Mouse (Mus musculus) kidney, adult 2 months (tissue): ENCODE data around the gene Pus3. TPM values are rescaled to one million over a fixed set of nuclear protein-coding genes. Genes with fewer than 3 reads are reported as not detected.
A peak's percentile ranks its signal among the peaks of the same experiment; 100 is the strongest.
"Not testable (repeated sequence)": the region's sequence is repeated elsewhere in the genome, so short reads cannot be mapped to it uniquely, and the experiment has no call there.

ENCODE experiments used
- DNase-seq: peaks from one replicate; pipeline ENCODE4 v3.0.0; 2021
- H3K27ac ChIP-seq: fragments of 200-500 bp; 2 replicates; pipeline ENCODE4 v1.5.1; 2012; ENCODE audit warnings: low read depth, low read length, control low read depth, inconsistent platforms; ENCODE audit not compliant: insufficient read depth
- H3K27me3 ChIP-seq: fragments of 200-500 bp; replicated peaks from 2 replicates; pipeline ENCODE4 v1.6.1; 2012; ENCODE audit warnings: mild to moderate bottlenecking, moderate library complexity, low read length, inconsistent platforms; ENCODE audit not compliant: control insufficient read depth, insufficient read depth
- H3K36me3 ChIP-seq: fragments of 200-500 bp; 2 replicates; pipeline ENCODE4 v1.6.1; 2012; ENCODE audit warnings: mild to moderate bottlenecking, moderate library complexity, low read length, inconsistent platforms; ENCODE audit not compliant: control insufficient read depth, insufficient read depth
- H3K4me1 ChIP-seq: fragments of 200-500 bp; 2 replicates; pipeline ENCODE4 v1.6.1; 2011; ENCODE audit warnings: low read length; ENCODE audit not compliant: control insufficient read depth, insufficient read depth
- H3K4me3 ChIP-seq: fragments of 200-500 bp; 2 replicates; pipeline ENCODE4 v1.5.1; 2011; ENCODE audit warnings: mild to moderate bottlenecking, low read depth, low read length, control low read depth; ENCODE audit not compliant: insufficient read depth
- CTCF ChIP-seq: fragments of 200-500 bp; conservative IDR thresholded peaks from 2 replicates; pipeline ENCODE4 v1.5.1; 2011; ENCODE audit warnings: low read depth, mild to moderate bottlenecking, control low read depth, low read length, moderate library complexity, mixed read lengths; ENCODE audit not compliant: insufficient read depth, insufficient read length
- POLR2A ChIP-seq: fragments of 200-500 bp; IDR thresholded peaks from one replicate; pipeline ENCODE4 v1.6.1; 2011; ENCODE audit warnings: low read depth, low read length, control low read depth
- WGBS: fragments of 180-500 bp; shearing (Covaris S2); methylation state at CpG from one replicate; pipeline ENCODE4 v1.1.7; 2018; 5-methylcytosine and 5-hydroxymethylcytosine counted together
- polyA plus RNA-seq: library from polyadenylated mRNA; depleted of rRNA; stranded (reverse); fragments of >200 nt; gene quantifications from 2 replicates; pipeline ENCODE4 v1.2.3, GENCODE M21; 2012; rRNA removed

Pus3 gene
- polyA plus RNA-seq, 1 experiment: 2.8 TPM

GRCm38 (mm10) chr9:35592903-35593302, 34.5 kb downstream of the Pus3 start:
- no peak overlapping the region for H3K4me3 ChIP-seq
- 1% methylated on average over 2 of the region's 2 CpGs for WGBS
- TF ChIP-seq CTCF (peak; percentile 45), POLR2A (no peak)
- no peaks in the 10 kb centered on the region for H3K27me3 ChIP-seq
- H3K27ac ChIP-seq: no peak overlapping the region
- no peaks in the 10 kb centered on the region for H3K36me3 ChIP-seq
- DNase-seq: peak; percentile 60
- no peaks in the 10 kb centered on the region; the same call in 1 of the 2 replicates for H3K4me1 ChIP-seq

GRCm38 (mm10) chr9:35607647-35608405, 49.4 kb downstream of the Pus3 start:
- Histone ChIP-seq H3K4me1 (no peaks in the 10 kb centered on the region), H3K36me3 (no peaks in the 10 kb centered on the region), H3K27ac (no peak overlapping the region), H3K27me3 (no peaks in the 10 kb centered on the region), H3K4me3 (no peak overlapping the region)
- WGBS: 65% methylated on average over 8 of the region's 8 CpGs
- no peak for TF ChIP-seq CTCF
- no peak for TF ChIP-seq POLR2A
- DNase-seq: no peak

- Histone ChIP-seq H3K4me3 (no peak within 1 kb of the TSS), H3K27ac (no peak within 1 kb of the TSS), H3K4me1 (no peaks in the 10 kb centered on the region), H3K27me3 (no peaks in the 10 kb centered on the region), H3K36me3 (no peaks in the 10 kb centered on the region)
- DNase-seq: no peak
- WGBS: 88% methylated on average over 1 of the region's 1 CpGs
- TF ChIP-seq POLR2A (no peak), CTCF (no peak)
These were observed 53.4 kb downstream of the Pus3 start, which contains the start of gene Pate4 for GRCm38 (mm10) chr9:35611841-35612240. TSS of gene Pate4 (minus strand) at chr9:35611941.

- TF ChIP-seq POLR2A (no peak), CTCF (no peak)
- peak; percentile 7 for DNase-seq
- Histone ChIP-seq H3K27ac (no peak overlapping the region), H3K36me3 (no peaks in the 10 kb centered on the region), H3K27me3 (no peaks in the 10 kb centered on the region; the same call in 1 of the 2 replicates), H3K4me3 (no peak overlapping the region), H3K4me1 (no peaks in the 10 kb centered on the region)
- 28% methylated on average over 2 of the region's 2 CpGs for WGBS
These were observed 55.6 kb downstream of the Pus3 start for GRCm38 (mm10) chr9:35614005-35614404.

GRCm38 (mm10) chr9:35616784-35617183, 58.4 kb downstream of the Pus3 start:
- H3K4me3 ChIP-seq, H3K4me1 ChIP-seq, H3K27ac ChIP-seq, H3K27me3 ChIP-seq, H3K36me3 ChIP-seq, DNase-seq: not testable (repeated sequence)
- WGBS: 59% methylated on average over 2 of the region's 2 CpGs

Other genes with a start within 250 kb of the Pus3 start
- gene Cdon, start 137.5 kb upstream of the Pus3 start, polyA plus RNA-seq: 3.7 and 4.0 TPM in 2 replicates
- not detected in 2 replicates for gene Gm1113, start 40.3 kb upstream of the Pus3 start, polyA plus RNA-seq
- gene Ddx25, start 67 bp upstream of the Pus3 start, polyA plus RNA-seq: 0.03 and 0.05 TPM in 2 replicates
- gene Pate2, start 11.7 kb downstream of the Pus3 start, polyA plus RNA-seq: 0.05 TPM in 1 of 2 replicates, not detected in the other
- 0.81 and 0.87 TPM in 2 replicates for gene Hyls1, start 11.8 kb downstream of the Pus3 start, polyA plus RNA-seq
- not detected in 2 replicates for gene Pate4, start 53.3 kb downstream of the Pus3 start, polyA plus RNA-seq
- not detected in 2 replicates for gene Pate3, start 89.6 kb downstream of the Pus3 start, polyA plus RNA-seq
- not detected in 2 replicates for gene Pate1, start 128.8 kb downstream of the Pus3 start, polyA plus RNA-seq
- not detected in 2 replicates for gene Gm17677, start 182.5 kb downstream of the Pus3 start, polyA plus RNA-seq
- not detected in 2 replicates for gene Gm17727, start 219.5 kb downstream of the Pus3 start, polyA plus RNA-seq
- not detected in 2 replicates for gene Gm27235, start 231.5 kb downstream of the Pus3 start, polyA plus RNA-seq
- not detected in 2 replicates for gene D730048I06Rik, start 231.5 kb downstream of the Pus3 start, polyA plus RNA-seq